Comparison of ENCODE assay signal across 15 mouse cellular contexts in genomic region chr19:51059961-51060665, GRCm38 (mm10).
DNase-seq lines count a peak whose midpoint lies in the region; ATAC-seq and TF ChIP-seq lines count a peak whose summit lies in the region.
"Had no signal": no experiment of that assay in that cellular context is flagged by ENCODE, and none has a peak within 500 bp of the region (broad histone marks: within the 10 kb centered on the region; RNA-seq: fewer than 3 reads in every experiment).

No protein-coding gene starts in this region.

- H3K4me1 ChIP-seq in lung, embryonic 14.5 days (ENCODE audit: insufficient read depth) = no peaks in the 10 kb centered on the region
- H3K4me1 ChIP-seq in forebrain, postnatal 0 days (ENCODE audit: insufficient read depth) = no peaks in the 10 kb centered on the region
- H3K4me1 ChIP-seq: heart, embryonic 10.5 days; liver, embryonic 13.5 days had no signal

- no peak overlapping the region for H3K4me2 ChIP-seq in lung, embryonic 14.5 days
- H3K4me2 ChIP-seq in forebrain, postnatal 0 days (ENCODE audit: low read depth) = no peak overlapping the region
- H3K4me2 ChIP-seq: liver, embryonic 13.5 days had no signal

- DNase-seq in frontal cortex, postnatal 25 days (ENCODE audit: low spot score in 2 of 2) = no peak
- DNase-seq in lung, embryonic 14.5 days = peak; percentile 89
- DNase-seq in lung, postnatal 25 days (ENCODE audit: low spot score) = no peak
- peak; percentile 8 for DNase-seq in adipocyte (ENCODE audit: low spot score)
- peak; percentile 76 for DNase-seq in forebrain, postnatal 0 days
- no peak for DNase-seq in neural tube, embryonic 10.5 days (ENCODE audit: extremely low spot score, low spot score)
- DNase-seq in testis, postnatal 14 days (ENCODE audit: low spot score) = no peak
- DNase-seq: cerebellum, adult 18-20 months; gastrocnemius, postnatal 25 days; heart, postnatal 4 days; kidney, postnatal 36 days; liver, embryonic 13.5 days had no signal

- no peaks in the 10 kb centered on the region for H3K36me3 ChIP-seq in lung, embryonic 14.5 days (ENCODE audit: insufficient read depth)
- no peaks in the 10 kb centered on the region for H3K36me3 ChIP-seq in forebrain, postnatal 0 days (ENCODE audit: insufficient read depth)
- H3K36me3 ChIP-seq: heart, embryonic 10.5 days; liver, embryonic 13.5 days had no signal

- H3K4me3 ChIP-seq in lung, embryonic 14.5 days (ENCODE audit: low read depth, low read length) = no peak overlapping the region
- no peak overlapping the region for H3K4me3 ChIP-seq in forebrain, postnatal 0 days (ENCODE audit: low read depth, low read length)
- H3K4me3 ChIP-seq: heart, embryonic 10.5 days; liver, embryonic 13.5 days had no signal

- WGBS in lung, embryonic 14.5 days = 42% methylated on average over 5 of the region's 5 CpGs
- 52% methylated on average over 5 of the region's 5 CpGs for WGBS in forebrain, postnatal 0 days

- H3K9ac ChIP-seq in lung, embryonic 14.5 days = no peak overlapping the region
- no peak overlapping the region for H3K9ac ChIP-seq in forebrain, postnatal 0 days
- H3K9ac ChIP-seq: liver, embryonic 13.5 days had no signal

- H3K27ac ChIP-seq in lung, embryonic 14.5 days (ENCODE audit: low read depth) = no peak overlapping the region
- H3K27ac ChIP-seq in forebrain, postnatal 0 days (ENCODE audit: low read depth, low read length) = no peak overlapping the region
- H3K27ac ChIP-seq: heart, embryonic 10.5 days; liver, embryonic 13.5 days had no signal

- no peaks in the 10 kb centered on the region for H3K9me3 ChIP-seq in lung, embryonic 14.5 days (ENCODE audit: low read depth, low read length)
- H3K9me3 ChIP-seq in forebrain, postnatal 0 days (ENCODE audit: low read length) = no peaks in the 10 kb centered on the region
- H3K9me3 ChIP-seq: heart, embryonic 10.5 days; liver, embryonic 13.5 days had no signal

- peak; percentile 34; the same call in 1 of the 2 replicates for ATAC-seq in frontal cortex, adult (ENCODE audit: low TSS enrichment)
- ATAC-seq in lung, embryonic 14.5 days (ENCODE audit: insufficient read depth) = peak; percentile 94
- peak; percentile 85 for ATAC-seq in forebrain, postnatal 0 days
- ATAC-seq: inflammation-experienced regulatory T-cells, adult 6 months had no signal

- H3K27me3 ChIP-seq in lung, embryonic 14.5 days (ENCODE audit: insufficient read depth, low read length) = no peaks in the 10 kb centered on the region
- no peaks in the 10 kb centered on the region for H3K27me3 ChIP-seq in forebrain, postnatal 0 days (ENCODE audit: insufficient read depth, low read length)
- H3K27me3 ChIP-seq: liver, embryonic 13.5 days had no signal

- no peak for TF ChIP-seq CTCF in lung, embryonic 14.5 days (IDR thresholded peaks at IDR 0.05; ENCODE audit: low read depth)
- no peak for TF ChIP-seq CTCF in forebrain, postnatal 0 days (IDR thresholded peaks at IDR 0.05; ENCODE audit: low read depth)

Comparison
In these comparisons a context has a peak if more than half of its experiments do, and no peak if none do; other contexts are left out.
1. DNase-seq: peak in lung, embryonic 14.5 days (single experiment), adipocyte (single experiment) and forebrain, postnatal 0 days (single experiment); none in frontal cortex, postnatal 25 days (0 of 2), lung, postnatal 25 days (single experiment), neural tube, embryonic 10.5 days (single experiment) and testis, postnatal 14 days (single experiment).
2. ATAC-seq: peak in every context shown above with its lines; median percentile 94 in lung, embryonic 14.5 days; 85 in forebrain, postnatal 0 days; 34 in frontal cortex, adult.